Mouse (Mus musculus) activated CD4-positive, CD25-positive, alpha-beta regulatory T cell, adult 4 months (primary cell): ENCODE data around the gene Prkar2a. TPM values are rescaled to one million over a fixed set of nuclear protein-coding genes. Genes with fewer than 3 reads are reported as not detected.

Source experiments
- ATAC-seq: one replicate; pipeline ENCODE4 v1.8.0; 2017
- polyA plus RNA-seq, 2 experiments: library from polyadenylated mRNA; unstranded; fragments of 100-300 nt; shearing (Covaris generic); gene quantifications; one replicate each; pipeline ENCODE4 v1.2.1; 2017

Gene Prkar2a
- polyA plus RNA-seq, 2 experiments from 2014 or later: 4.0 to 5.4 TPM

- ATAC-seq: no peak
Measured at GRCm38 (mm10) chr9:108796351-108796981, 107.4 kb downstream of the Prkar2a start.

GRCm38 (mm10) chr9:108797477-108797876 lies 108.4 kb downstream of the Prkar2a start:
- ATAC-seq: no peak

- no peak for ATAC-seq
Measured at GRCm38 (mm10) chr9:108798508-108799075, 109.5 kb downstream of the Prkar2a start.

GRCm38 (mm10) chr9:108799564-108799963 lies 110.5 kb downstream of the Prkar2a start:
- no peak for ATAC-seq

Other genes with a start within 250 kb of the Prkar2a start
- 10 to 100 TPM; 22.5 to 31.5 TPM for gene Ccdc71, start 228.8 kb upstream of the Prkar2a start, polyA plus RNA-seq
- gene Klhdc8b, start 227.7 kb upstream of the Prkar2a start, polyA plus RNA-seq: 1 to 10 TPM; 1.6 to 2.1 TPM
- gene Lamb2, start 209.6 kb upstream of the Prkar2a start, polyA plus RNA-seq: under 1 TPM; 0.15 to 0.25 TPM
- gene Usp19, start 198.7 kb upstream of the Prkar2a start, polyA plus RNA-seq: 10 to 100 TPM; 14.6 to 18.3 TPM
- gene Qars, start 181.6 kb upstream of the Prkar2a start, polyA plus RNA-seq: 100 to 1,000 TPM; 131 to 141 TPM
- gene Qrich1, start 172.5 kb upstream of the Prkar2a start, polyA plus RNA-seq: 10 to 100 TPM; 71.0 to 77.8 TPM
- 100 to 1,000 TPM; 126 to 172 TPM for gene Impdh2, start 129.0 kb upstream of the Prkar2a start, polyA plus RNA-seq
- gene Ndufaf3, start 121.9 kb upstream of the Prkar2a start, polyA plus RNA-seq: 10 to 100 TPM; 58.2 to 74.6 TPM
- gene Dalrd3, start 119.4 kb upstream of the Prkar2a start, polyA plus RNA-seq: 10 to 100 TPM; 46.1 to 77.0 TPM
- 10 to 100 TPM; 18.8 to 42.4 TPM for gene Wdr6, start 110.6 kb upstream of the Prkar2a start, polyA plus RNA-seq
- gene P4htm, start 91.6 kb upstream of the Prkar2a start, polyA plus RNA-seq: 1 to 10 TPM; 5.1 to 9.0 TPM
- gene Arih2, start 39.9 kb upstream of the Prkar2a start, polyA plus RNA-seq: 10 to 100 TPM; 44.6 to 46.2 TPM
- gene Slc25a20, start 27.2 kb upstream of the Prkar2a start, polyA plus RNA-seq: 10 to 100 TPM; 36.2 to 41.8 TPM
- gene Ip6k2, start 94.5 kb downstream of the Prkar2a start, polyA plus RNA-seq: 10 to 100 TPM; 13.2 to 15.8 TPM
- 1 to 10 TPM; 3.9 to 7.3 TPM for gene Nckipsd, start 119.1 kb downstream of the Prkar2a start, polyA plus RNA-seq
- gene Celsr3, start 137.0 kb downstream of the Prkar2a start, polyA plus RNA-seq: not detected
- gene Slc26a6, start 164.0 kb downstream of the Prkar2a start, polyA plus RNA-seq: 1 to 10 TPM; 6.0 to 9.3 TPM
- not detected for gene Tmem89, start 225.3 kb downstream of the Prkar2a start, polyA plus RNA-seq
- 100 to 1,000 TPM; 164 to 177 TPM for gene Uqcrc1, start 247.3 kb downstream of the Prkar2a start, polyA plus RNA-seq